Mouse (Mus musculus): Measurements from ENCODE around the gene Higd1c. TPM values are rescaled to one million over a fixed set of nuclear protein-coding genes. Genes with fewer than 3 reads are reported as not detected.
"Not testable (repeated sequence)": the region's sequence is repeated elsewhere in the genome, so short reads cannot be mapped to it uniquely, and the experiment has no call there.

Gene Higd1c
- polyA plus RNA-seq, 1 experiment from 2014 or later = not detected

GRCm38 (mm10) chr15:100334629-100335028 is 29.7 kb upstream of the Higd1c start, which contains the start of gene Mettl7a3:
Gene Mettl7a3, plus strand, starts transcription at chr15:100334929.
- no peaks in the 10 kb centered on the region for H3K9me3 ChIP-seq (replicated peaks)
- H3K36me3 ChIP-seq = no peaks in the 10 kb centered on the region
- H3K27me3 ChIP-seq = no peaks in the 10 kb centered on the region
- H3K9ac ChIP-seq = no peak within 1 kb of the TSS
- 83% methylated on average over 10 of the region's 10 CpGs for WGBS (ENCODE audit: insufficient replicate concordance)
- no peak within 1 kb of the TSS for H3K27ac ChIP-seq
- H3K4me2 ChIP-seq = no peak within 1 kb of the TSS
- no peak within 1 kb of the TSS for H3K4me3 ChIP-seq (replicated peaks)
- no peak for DNase-seq
- no peak for ATAC-seq (ENCODE audit: low read depth)
- no peaks in the 10 kb centered on the region for H3K4me1 ChIP-seq (replicated peaks)

DNA sequence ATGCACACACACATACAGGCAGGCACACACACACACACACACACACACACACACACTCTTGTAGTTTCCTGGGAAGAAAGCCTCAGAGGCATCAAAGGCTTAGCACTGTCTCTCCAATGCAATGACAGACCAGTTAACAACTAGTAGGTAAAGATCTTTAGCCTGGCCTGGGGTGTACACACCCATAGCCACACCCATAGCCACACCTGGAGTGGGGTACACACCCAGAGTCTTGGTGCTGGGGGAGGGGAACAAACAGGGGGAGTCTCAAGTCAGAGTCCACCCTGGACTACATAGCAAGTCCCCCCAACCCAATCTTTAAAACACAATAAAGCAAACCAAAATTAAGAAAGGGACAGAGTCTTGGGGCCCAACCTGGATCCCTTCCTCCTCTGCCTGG is 27.0 kb upstream of the Higd1c start:
- H3K27me3 ChIP-seq; H3K36me3 ChIP-seq; H3K4me3 ChIP-seq (replicated peaks); H3K9me3 ChIP-seq (replicated peaks); H3K9ac ChIP-seq; H3K4me1 ChIP-seq (replicated peaks); H3K4me2 ChIP-seq; H3K27ac ChIP-seq; DNase-seq: not testable (repeated sequence)
- ATAC-seq (ENCODE audit: low read depth) = peak; percentile 79

- not testable (repeated sequence) for H3K9me3 ChIP-seq (replicated peaks); H3K27me3 ChIP-seq; H3K36me3 ChIP-seq; H3K4me3 ChIP-seq (replicated peaks); H3K4me2 ChIP-seq; H3K4me1 ChIP-seq (replicated peaks); H3K9ac ChIP-seq; H3K27ac ChIP-seq
- ATAC-seq (ENCODE audit: low read depth) = peak; percentile 61
- peak; percentile 43 for DNase-seq
- 28% methylated on average over 10 of the region's 10 CpGs for WGBS (ENCODE audit: insufficient replicate concordance)
Measured at GRCm38 (mm10) chr15:100337847-100338246, 26.5 kb upstream of the Higd1c start.

DNA sequence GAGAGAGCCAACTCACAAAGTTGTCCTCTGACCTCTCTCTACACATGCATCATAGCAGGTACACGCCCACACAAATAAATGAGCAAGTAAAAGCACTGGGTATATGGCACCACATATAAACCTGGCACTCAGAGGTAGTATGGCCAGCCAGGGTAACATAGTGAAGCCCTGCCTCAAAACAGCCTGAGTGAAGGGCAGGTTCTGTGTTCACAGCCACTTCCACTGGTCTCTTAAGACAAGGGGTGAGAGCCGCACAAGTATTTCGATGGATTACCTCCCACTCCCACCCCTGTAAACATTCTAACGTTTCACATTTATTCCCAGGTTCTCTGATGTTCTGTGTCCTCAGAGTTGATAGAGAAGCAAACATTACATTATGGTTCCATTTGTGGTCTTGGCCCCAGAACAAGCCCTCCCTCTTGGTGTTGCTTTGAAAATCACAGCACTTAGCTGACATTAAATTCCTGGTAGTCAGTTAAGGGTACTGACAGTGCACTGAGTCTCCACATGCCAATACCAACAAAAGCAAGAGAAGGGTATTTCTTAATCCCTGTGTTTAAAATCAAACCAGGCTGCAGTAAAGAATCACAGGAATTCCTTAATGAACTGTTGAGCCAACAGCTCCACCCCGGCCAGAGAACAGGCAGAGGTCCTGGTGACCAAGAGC is 22.9 kb upstream of the Higd1c start:
- not testable (repeated sequence) for H3K9me3 ChIP-seq (replicated peaks); H3K9ac ChIP-seq; H3K4me1 ChIP-seq (replicated peaks); H3K4me3 ChIP-seq (replicated peaks); ATAC-seq (ENCODE audit: low read depth); DNase-seq; H3K36me3 ChIP-seq; H3K27me3 ChIP-seq; H3K4me2 ChIP-seq; H3K27ac ChIP-seq
- 71% methylated on average over 5 of the region's 5 CpGs for WGBS (ENCODE audit: insufficient replicate concordance)

DNA sequence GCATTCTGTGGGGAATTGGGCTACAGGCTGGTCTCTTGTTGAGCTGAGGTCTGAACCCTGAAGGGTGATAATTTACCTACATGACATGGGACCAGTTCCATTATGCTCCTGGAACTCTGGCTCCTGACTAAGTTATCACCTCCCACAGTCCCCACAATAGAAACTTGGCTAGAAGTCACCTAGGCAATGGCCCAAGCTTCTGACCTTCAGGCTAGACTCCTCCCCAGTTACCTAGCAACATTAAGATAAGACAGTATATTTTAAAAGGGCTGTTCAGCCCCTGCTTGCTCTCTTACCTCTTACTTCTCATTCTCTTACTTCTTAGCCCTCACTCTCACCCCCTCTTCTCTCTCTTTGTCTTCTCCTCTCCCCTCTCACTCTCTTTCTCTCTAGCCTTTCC is 18.9 kb upstream of the Higd1c start:
- Histone ChIP-seq H3K9ac (no peak overlapping the region), H3K36me3 (no peaks in the 10 kb centered on the region), H3K4me2 (no peak overlapping the region), H3K4me3 (replicated peaks) (no peak overlapping the region), H3K27me3 (no peaks in the 10 kb centered on the region), H3K4me1 (replicated peaks) (peaks cover 15% of the 10 kb centered on the region; the same call in 1 of the 2 replicates), H3K27ac (no peak overlapping the region), H3K9me3 (replicated peaks) (no peaks in the 10 kb centered on the region)
- DNase-seq (no peak), ATAC-seq (ENCODE audit: low read depth) (no peak)

- peak overlapping the region; percentile 29; the same call in 1 of the 2 replicates for H3K27ac ChIP-seq
- DNase-seq = no peak
- H3K4me1 ChIP-seq (replicated peaks) = peaks cover 15% of the 10 kb centered on the region; the same call in 1 of the 2 replicates
- H3K27me3 ChIP-seq = no peaks in the 10 kb centered on the region
- WGBS (ENCODE audit: insufficient replicate concordance) = 55% methylated on average over 14 of the region's 14 CpGs
- no peak overlapping the region for H3K4me2 ChIP-seq
- H3K4me3 ChIP-seq (replicated peaks) = no peak overlapping the region
- no peaks in the 10 kb centered on the region for H3K9me3 ChIP-seq (replicated peaks)
- no peaks in the 10 kb centered on the region for H3K36me3 ChIP-seq
- no peak overlapping the region for H3K9ac ChIP-seq
- peak; percentile 76 for ATAC-seq (ENCODE audit: low read depth)
Measured at GRCm38 (mm10) chr15:100346761-100347160, 17.6 kb upstream of the Higd1c start.

GRCm38 (mm10) chr15:100349496-100349895 is 14.8 kb upstream of the Higd1c start:
- 0 out of 2 replicates have a peak, but pooled peaks have one; percentile 20 for ATAC-seq (ENCODE audit: low read depth)
- Histone ChIP-seq H3K4me2 (no peak overlapping the region), H3K4me3 (replicated peaks) (no peak overlapping the region), H3K4me1 (replicated peaks) (peaks cover 15% of the 10 kb centered on the region; the same call in 1 of the 2 replicates), H3K9me3 (replicated peaks) (no peaks in the 10 kb centered on the region), H3K36me3 (no peaks in the 10 kb centered on the region), H3K27ac (no peak overlapping the region), H3K27me3 (no peaks in the 10 kb centered on the region), H3K9ac (no peak overlapping the region)
- no peak for DNase-seq
- WGBS (ENCODE audit: insufficient replicate concordance) = 43% methylated on average over 2 of the region's 2 CpGs

DNA sequence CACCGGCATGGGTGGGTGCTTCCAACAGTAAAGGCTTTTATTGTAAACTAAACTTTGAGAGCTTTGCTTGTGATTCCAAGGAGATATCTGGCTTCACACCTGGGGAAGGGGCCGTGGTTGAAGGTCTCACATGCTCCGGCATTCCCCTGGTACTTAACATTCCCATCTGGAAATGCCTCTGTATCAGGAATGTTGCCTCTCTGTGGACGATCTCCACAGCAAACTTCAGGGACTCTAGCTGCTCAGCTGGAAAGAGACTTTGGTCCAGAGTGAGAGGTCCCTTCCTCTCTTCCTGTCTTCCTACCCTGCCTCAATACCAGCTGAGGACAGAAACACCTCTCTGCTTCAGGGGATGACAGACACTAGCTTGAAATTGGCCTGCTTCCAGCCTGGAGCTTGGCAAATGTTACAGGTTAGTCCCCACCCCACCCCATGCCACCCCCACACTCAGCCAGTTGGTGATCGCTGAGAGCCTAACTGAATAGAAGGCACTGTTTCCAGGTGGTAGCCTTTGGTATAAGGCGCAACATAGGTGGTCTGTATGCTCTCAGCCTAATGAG is 12.8 kb upstream of the Higd1c start:
- Histone ChIP-seq H3K4me1 (replicated peaks) (0 out of 2 replicates have a peak, but pooled peaks cover 8% of the 10 kb centered on the region), H3K9ac (no peak overlapping the region), H3K4me3 (replicated peaks) (no peak overlapping the region), H3K9me3 (replicated peaks) (no peaks in the 10 kb centered on the region), H3K4me2 (no peak overlapping the region), H3K36me3 (no peaks in the 10 kb centered on the region), H3K27ac (no peak overlapping the region), H3K27me3 (no peaks in the 10 kb centered on the region)
- 58% methylated on average over 6 of the region's 6 CpGs for WGBS (ENCODE audit: insufficient replicate concordance)
- ATAC-seq (ENCODE audit: low read depth) (no peak), DNase-seq (no peak)

- no peak for ATAC-seq (ENCODE audit: low read depth)
- Histone ChIP-seq H3K4me1 (replicated peaks) (0 out of 2 replicates have a peak, but pooled peaks cover 8% of the 10 kb centered on the region), H3K27me3 (no peaks in the 10 kb centered on the region), H3K4me2 (no peak within 1 kb of the TSS), H3K9me3 (replicated peaks) (no peaks in the 10 kb centered on the region), H3K36me3 (no peaks in the 10 kb centered on the region), H3K4me3 (replicated peaks) (no peak within 1 kb of the TSS), H3K27ac (no peak within 1 kb of the TSS), H3K9ac (no peak within 1 kb of the TSS)
- no peak for DNase-seq
- 74% methylated on average over 10 of the region's 10 CpGs for WGBS (ENCODE audit: insufficient replicate concordance)
Measured at GRCm38 (mm10) chr15:100352711-100353250, 11.6 kb upstream of the Higd1c start, which contains the start of the genes Methig1 and Mettl7a2. Gene Methig1, plus strand, starts transcription at chr15:100353149. Gene Mettl7a2, plus strand, starts transcription at chr15:100353200.

GRCm38 (mm10) chr15:100353399-100353798 is 10.9 kb upstream of the Higd1c start:
- WGBS (ENCODE audit: insufficient replicate concordance) = 86% methylated on average over 19 of the region's 22 CpGs
- not testable (repeated sequence) for H3K4me2 ChIP-seq; H3K9me3 ChIP-seq (replicated peaks); H3K4me3 ChIP-seq (replicated peaks); H3K9ac ChIP-seq; H3K36me3 ChIP-seq; DNase-seq; H3K27ac ChIP-seq; H3K27me3 ChIP-seq; ATAC-seq (ENCODE audit: low read depth); H3K4me1 ChIP-seq (replicated peaks)

GRCm38 (mm10) chr15:100355876-100356275 is 8.5 kb upstream of the Higd1c start:
- Histone ChIP-seq H3K36me3 (no peaks in the 10 kb centered on the region), H3K27ac (no peak overlapping the region), H3K27me3 (no peaks in the 10 kb centered on the region), H3K4me3 (replicated peaks) (no peak overlapping the region), H3K9ac (no peak overlapping the region), H3K4me1 (replicated peaks) (no peaks in the 10 kb centered on the region), H3K9me3 (replicated peaks) (no peaks in the 10 kb centered on the region), H3K4me2 (no peak overlapping the region)
- ATAC-seq (ENCODE audit: low read depth) (no peak), DNase-seq (no peak)
- WGBS (ENCODE audit: insufficient replicate concordance) = 53% methylated on average over 5 of the region's 5 CpGs

DNA sequence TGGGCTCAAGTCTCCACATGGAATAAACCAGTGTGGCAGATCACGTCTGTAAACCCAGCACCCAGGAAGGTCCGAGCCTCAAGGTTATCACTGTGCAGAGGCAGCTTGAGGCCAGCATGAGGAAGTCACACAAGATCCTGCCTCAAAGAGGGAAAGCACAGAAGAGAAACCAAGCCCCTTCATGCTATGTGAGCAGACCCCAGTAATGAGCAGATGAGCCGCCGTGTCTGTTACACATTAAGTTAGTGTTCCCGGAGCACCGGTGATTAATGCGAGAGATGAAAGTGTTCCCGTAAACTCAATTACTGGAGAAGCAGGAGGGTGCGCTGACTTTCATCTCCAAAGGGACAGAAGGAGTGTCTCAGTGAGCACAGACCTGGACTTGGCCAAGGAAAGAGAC is 1.6 kb downstream of the Higd1c start:
- not testable (repeated sequence) for DNase-seq; H3K4me2 ChIP-seq; H3K27me3 ChIP-seq; H3K36me3 ChIP-seq; H3K27ac ChIP-seq; H3K9ac ChIP-seq; H3K4me3 ChIP-seq (replicated peaks); H3K4me1 ChIP-seq (replicated peaks); H3K9me3 ChIP-seq (replicated peaks); ATAC-seq (ENCODE audit: low read depth)
- 72% methylated on average over 9 of the region's 9 CpGs for WGBS (ENCODE audit: insufficient replicate concordance)

All from liver, embryonic 13.5 days (tissue).